Mouse (Mus musculus): ENCODE data around the gene Klre1.

- TF ChIP-seq CTCF (IDR thresholded peaks at IDR 0.05; ENCODE audit: low read depth) (no peak), EP300 (IDR thresholded peaks at IDR 0.05; ENCODE audit: low read depth) (no peak)
These were observed 30.7 kb downstream of the Klre1 start for GRCm38 (mm10) chr6:129608372-129608771.
